Mouse (Mus musculus) liver, postnatal 0 days (tissue): ENCODE results near the gene Asic3. TPM values are rescaled to one million over a fixed set of nuclear protein-coding genes. Genes with fewer than 3 reads are reported as not detected.

Experiments used
- ATAC-seq: fragments of 200-750 bp; cut with Nextera tagmentation; 2 replicates; pipeline ENCODE4 v1.8.0; 2017; ENCODE audit warnings: mild to moderate bottlenecking, moderate library complexity
- DNase-seq: peaks from one replicate; pipeline ENCODE4 v3.0.0-alpha.2; 2016
- H3K27ac ChIP-seq: fragments of 300-500 bp; sonication (generic); 2 replicates; pipeline ENCODE4 v1.5.1; 2014; ENCODE audit warnings: antibody characterized with exemption, moderate library complexity, mild to moderate bottlenecking, low read depth
- H3K27me3 ChIP-seq: fragments of 300-500 bp; sonication (generic); 2 replicates; pipeline ENCODE4 v1.6.1; 2014; ENCODE audit warnings: low read length, control low read depth, mixed read lengths; ENCODE audit not compliant: insufficient read depth
- H3K36me3 ChIP-seq: fragments of 300-500 bp; sonication (generic); replicated peaks from 2 replicates; pipeline ENCODE4 v1.6.1; 2014; ENCODE audit warnings: mild to moderate bottlenecking, control low read depth, low read length, moderate library complexity, mixed read lengths; ENCODE audit not compliant: insufficient read depth
- H3K4me1 ChIP-seq: fragments of 300-500 bp; sonication (generic); 2 replicates; pipeline ENCODE4 v1.6.1; 2014; ENCODE audit warnings: antibody characterized with exemption, mild to moderate bottlenecking, control low read depth; ENCODE audit not compliant: insufficient read depth
- H3K4me2 ChIP-seq: fragments of 300-500 bp; sonication (generic); 2 replicates; pipeline ENCODE4 v1.6.1; 2014; ENCODE audit warnings: low read depth, mild to moderate bottlenecking, low read length, moderate library complexity, mixed read lengths
- H3K4me3 ChIP-seq: fragments of 300-500 bp; sonication (generic); 2 replicates; pipeline ENCODE4 v1.5.1; 2014; ENCODE audit warnings: low read depth, low read length
- H3K9ac ChIP-seq: fragments of 300-500 bp; sonication (generic); replicated peaks from 2 replicates; pipeline ENCODE4 v1.6.1; 2014; ENCODE audit warnings: mild to moderate bottlenecking, moderate library complexity
- H3K9me3 ChIP-seq: fragments of 300-500 bp; sonication (generic); 2 replicates; pipeline ENCODE4 v1.6.1; 2016; ENCODE audit warnings: mild to moderate bottlenecking, control low read depth, low read length, mixed read lengths
- CTCF ChIP-seq: sonication (generic); IDR thresholded peaks from 2 replicates; pipeline ENCODE4 v1.5.1; 2016; ENCODE audit warnings: antibody characterized with exemption, low read depth
- EP300 ChIP-seq: IDR thresholded peaks from 2 replicates; pipeline ENCODE4 v1.6.1; 2016; ENCODE audit warnings: antibody characterized with exemption, low read depth, mild to moderate bottlenecking
- WGBS: fragments of 180-500 bp; shearing (Covaris S2); extraction: QIAGEN DNeasy Blood & Tissue Kit; methylation state at CpG from one replicate; pipeline ENCODE4 v1.1.7; 2014; ENCODE audit not compliant: insufficient replicate concordance; 5-methylcytosine and 5-hydroxymethylcytosine counted together
- polyA plus RNA-seq: library from polyadenylated mRNA; unstranded; fragments of >200 nt; fragmentation: Nextera tagmentation; extraction: Ambion mirVana; gene quantifications from 2 replicates; pipeline ENCODE4 v1.2.1, GENCODE M21; 2015

The Asic3 gene
- polyA plus RNA-seq, 1 experiment from 2014 or later, result not detected

DNA sequence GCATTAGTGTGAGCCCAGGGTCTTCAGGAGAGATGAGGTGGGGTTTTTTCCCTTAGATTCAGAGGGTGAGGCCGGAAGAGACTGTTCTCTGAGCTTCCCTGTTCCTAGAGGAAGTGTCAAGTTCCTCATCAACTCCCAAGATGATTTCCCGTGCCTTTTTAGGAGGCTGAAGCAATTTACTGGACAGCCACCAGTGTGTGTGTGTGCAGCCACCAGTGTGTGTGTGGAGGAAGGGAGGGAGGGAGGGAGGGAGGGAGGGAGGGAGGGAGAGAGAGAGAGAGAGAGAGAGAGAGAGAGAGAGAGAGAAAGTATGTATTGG is 40.8 kb downstream of the Asic3 start:
- no peak overlapping the region for H3K27ac ChIP-seq
- no peaks in the 10 kb centered on the region for H3K9me3 ChIP-seq
- H3K27me3 ChIP-seq, result no peaks in the 10 kb centered on the region
- H3K9ac ChIP-seq, result no peak overlapping the region
- 0 out of 2 replicates have a peak, but pooled peaks cover 5% of the 10 kb centered on the region for H3K36me3 ChIP-seq
- H3K4me2 ChIP-seq, result peak overlapping the region; percentile 100
- 55% methylated on average over 2 of the region's 2 CpGs for WGBS
- no peak for DNase-seq
- ATAC-seq, result no peak
- no peak for TF ChIP-seq EP300
- no peak for TF ChIP-seq CTCF
- peaks cover 23% of the 10 kb centered on the region for H3K4me1 ChIP-seq
- H3K4me3 ChIP-seq, result no peak overlapping the region

DNA sequence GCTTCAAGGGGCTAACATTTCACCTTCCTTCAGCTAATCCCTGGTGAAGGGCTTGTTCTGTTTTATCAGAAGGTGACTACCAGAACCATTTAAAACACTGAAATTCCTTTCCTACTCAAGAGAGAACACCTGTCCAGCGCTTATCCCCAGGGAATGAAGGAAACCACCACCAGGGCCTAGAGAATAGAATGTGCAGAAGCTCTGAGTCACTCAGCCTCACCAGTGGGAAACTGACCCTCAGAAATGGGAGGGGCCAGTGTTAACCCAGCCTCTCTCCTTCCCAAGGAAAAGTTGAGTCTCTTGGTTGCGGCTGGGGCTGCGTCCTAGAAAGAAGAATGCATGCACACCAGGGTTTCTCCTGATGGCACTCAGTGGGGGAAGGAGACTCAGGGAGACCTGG is 41.9 kb downstream of the Asic3 start:
- ATAC-seq, result no peak
- H3K9me3 ChIP-seq, result no peaks in the 10 kb centered on the region
- no peak overlapping the region for H3K4me3 ChIP-seq
- DNase-seq, result no peak
- 79% methylated on average over 3 of the region's 3 CpGs for WGBS
- no peak overlapping the region for H3K4me2 ChIP-seq
- peaks cover 28% of the 10 kb centered on the region for H3K4me1 ChIP-seq
- H3K36me3 ChIP-seq, result 0 out of 2 replicates have a peak, but pooled peaks cover 5% of the 10 kb centered on the region
- H3K9ac ChIP-seq, result no peak overlapping the region
- H3K27me3 ChIP-seq, result no peaks in the 10 kb centered on the region
- H3K27ac ChIP-seq, result no peak overlapping the region
- TF ChIP-seq CTCF (no peak), EP300 (no peak)

DNA sequence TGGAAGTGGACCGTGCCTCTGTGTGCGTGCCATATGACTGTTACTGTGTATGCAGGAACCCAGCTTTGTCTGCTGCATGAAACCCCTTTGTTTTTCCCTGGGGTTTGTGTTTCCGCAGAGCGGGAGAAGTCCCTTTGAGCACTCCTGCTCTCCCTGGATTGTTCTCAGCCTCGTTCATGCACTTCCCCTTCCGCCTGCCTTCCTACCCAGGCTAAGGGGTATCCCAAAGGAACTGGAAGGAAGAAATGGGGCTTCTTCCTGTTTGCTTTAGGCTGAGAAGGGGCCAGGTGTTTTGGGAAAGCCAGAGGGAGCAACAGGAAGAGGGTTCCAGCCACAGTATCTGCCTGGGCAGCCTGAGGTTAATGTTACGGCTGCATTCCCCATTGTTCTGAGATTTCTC is 42.4 kb downstream of the Asic3 start:
- peaks cover 31% of the 10 kb centered on the region for H3K4me1 ChIP-seq
- TF ChIP-seq CTCF (no peak), EP300 (no peak)

DNA sequence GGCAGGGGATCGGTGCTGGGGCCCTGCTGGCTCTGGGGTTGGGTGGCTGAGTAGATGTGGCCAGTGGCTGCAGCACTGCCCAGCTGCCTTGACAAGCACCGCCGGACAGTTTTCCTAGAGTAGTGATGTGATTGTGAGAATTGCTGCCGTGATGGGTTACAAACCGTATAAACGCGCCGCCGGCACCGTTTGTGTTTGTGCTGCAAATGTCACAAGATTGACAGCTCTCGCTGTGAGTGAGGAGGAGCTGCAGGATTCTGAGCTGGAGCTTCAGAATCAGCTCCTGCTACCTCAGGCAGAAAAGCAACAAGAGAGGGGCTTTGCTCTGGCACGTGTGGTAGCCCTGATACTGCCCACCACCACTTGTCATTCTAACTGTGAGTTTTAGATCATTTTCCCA is 53.6 kb downstream of the Asic3 start:
- no peak overlapping the region for H3K4me2 ChIP-seq
- no peak overlapping the region for H3K9ac ChIP-seq
- H3K9me3 ChIP-seq, result no peaks in the 10 kb centered on the region
- no peaks in the 10 kb centered on the region for H3K36me3 ChIP-seq
- DNase-seq (no peak), ATAC-seq (no peak)
- H3K4me3 ChIP-seq, result no peak overlapping the region
- TF ChIP-seq EP300 (no peak), CTCF (no peak)
- WGBS, result 71% methylated on average over 12 of the region's 12 CpGs
- no peaks in the 10 kb centered on the region for H3K4me1 ChIP-seq
- H3K27ac ChIP-seq, result no peak overlapping the region
- no peaks in the 10 kb centered on the region for H3K27me3 ChIP-seq

More for the DNA sequence above, 42.4 kb downstream of the Asic3 start:
- DNase-seq, result no peak
- H3K9me3 ChIP-seq, result no peaks in the 10 kb centered on the region
- 68% methylated on average over 7 of the region's 7 CpGs for WGBS
- H3K9ac ChIP-seq, result no peak overlapping the region
- H3K4me3 ChIP-seq, result no peak overlapping the region
- no peak overlapping the region for H3K27ac ChIP-seq
- H3K4me2 ChIP-seq, result no peak overlapping the region
- H3K36me3 ChIP-seq, result 0 out of 2 replicates have a peak, but pooled peaks cover 5% of the 10 kb centered on the region
- H3K27me3 ChIP-seq, result no peaks in the 10 kb centered on the region
- ATAC-seq, result no peak

Other genes with a start within 250 kb of the Asic3 start
- gene Nupl2, start 248.4 kb upstream of the Asic3 start, polyA plus RNA-seq, result 4.4 and 5.3 TPM in 2 replicates
- gene Kcnh2, start 61.8 kb upstream of the Asic3 start, polyA plus RNA-seq, result 0.05 and 0.08 TPM in 2 replicates
- gene Nos3, start 48.6 kb upstream of the Asic3 start, polyA plus RNA-seq, result 1.7 and 1.8 TPM in 2 replicates
- 0.25 and 0.48 TPM in 2 replicates for gene Atg9b, start 21.2 kb upstream of the Asic3 start, polyA plus RNA-seq
- gene Abcb8, start 19.7 kb upstream of the Asic3 start, polyA plus RNA-seq, result 20.3 and 22.3 TPM in 2 replicates
- gene Cdk5, start 10.1 kb downstream of the Asic3 start, polyA plus RNA-seq, result 11.5 and 13.1 TPM in 2 replicates
- 7.5 and 8.3 TPM in 2 replicates for gene Slc4a2, start 10.4 kb downstream of the Asic3 start, polyA plus RNA-seq
- 40.6 and 46.9 TPM in 2 replicates for gene Fastk, start 31.9 kb downstream of the Asic3 start, polyA plus RNA-seq
- 5.2 and 5.5 TPM in 2 replicates for gene Tmub1, start 34.5 kb downstream of the Asic3 start, polyA plus RNA-seq
- gene Agap3, start 38.8 kb downstream of the Asic3 start, polyA plus RNA-seq, result 8.3 and 9.1 TPM in 2 replicates
- gene Gbx1, start 113.8 kb downstream of the Asic3 start, polyA plus RNA-seq, result not detected in 2 replicates
- gene Asb10, start 127.6 kb downstream of the Asic3 start, polyA plus RNA-seq, result 0.06 and 0.14 TPM in 2 replicates
- gene 4931409K22Rik, start 143.4 kb downstream of the Asic3 start, polyA plus RNA-seq, result not detected in 2 replicates
- 24.9 and 26.4 TPM in 2 replicates for gene Abcf2, start 164.1 kb downstream of the Asic3 start, polyA plus RNA-seq
- 13.8 and 15.9 TPM in 2 replicates for gene Chpf2, start 173.3 kb downstream of the Asic3 start, polyA plus RNA-seq
- 0.80 and 0.84 TPM in 2 replicates for gene Smarcd3, start 211.0 kb downstream of the Asic3 start, polyA plus RNA-seq